Mouse (Mus musculus): ENCODE data around the gene Fam213b. TPM values are rescaled to one million over a fixed set of nuclear protein-coding genes. Genes with fewer than 3 reads are reported as not detected.

Gene Fam213b
- polyA plus RNA-seq, 1 experiment: not detected

- no peak for TF ChIP-seq GATA1 (IDR thresholded peaks at IDR 0.05; ENCODE audit: low read length)
Measured at GRCm38 (mm10) chr4:154904185-154905071, 5.5 kb upstream of the Fam213b start.

- no peak for TF ChIP-seq GATA1 (IDR thresholded peaks at IDR 0.05; ENCODE audit: low read length)
Measured at GRCm38 (mm10) chr4:154902371-154902770, 3.4 kb upstream of the Fam213b start.

- TF ChIP-seq GATA1 (IDR thresholded peaks at IDR 0.05; ENCODE audit: low read length): no peak
Measured at GRCm38 (mm10) chr4:154897676-154898465, 1.1 kb downstream of the Fam213b start.

GRCm38 (mm10) chr4:154895549-154895948, 3.4 kb downstream of the Fam213b start:
- no peak for TF ChIP-seq GATA1 (IDR thresholded peaks at IDR 0.05; ENCODE audit: low read length)

GRCm38 (mm10) chr4:154890887-154891286, 8.0 kb downstream of the Fam213b start:
- TF ChIP-seq GATA1 (IDR thresholded peaks at IDR 0.05; ENCODE audit: low read length): no peak

GRCm38 (mm10) chr4:154887593-154888250, 11.2 kb downstream of the Fam213b start:
- no peak for TF ChIP-seq GATA1 (IDR thresholded peaks at IDR 0.05; ENCODE audit: low read length)

GRCm38 (mm10) chr4:154886876-154887592, 11.9 kb downstream of the Fam213b start:
- TF ChIP-seq GATA1 (IDR thresholded peaks at IDR 0.05; ENCODE audit: low read length): no peak

GRCm38 (mm10) chr4:154885416-154885815, 13.5 kb downstream of the Fam213b start:
- no peak for TF ChIP-seq GATA1 (IDR thresholded peaks at IDR 0.05; ENCODE audit: low read length)

- no peak for TF ChIP-seq GATA1 (IDR thresholded peaks at IDR 0.05; ENCODE audit: low read length)
Measured at GRCm38 (mm10) chr4:154882014-154882659, 16.8 kb downstream of the Fam213b start.

GRCm38 (mm10) chr4:154880730-154881129, 18.2 kb downstream of the Fam213b start:
- no peak for TF ChIP-seq GATA1 (IDR thresholded peaks at IDR 0.05; ENCODE audit: low read length)

- no peak for TF ChIP-seq GATA1 (IDR thresholded peaks at IDR 0.05; ENCODE audit: low read length)
Measured at GRCm38 (mm10) chr4:154877864-154878548, 20.9 kb downstream of the Fam213b start.

GRCm38 (mm10) chr4:154873186-154873585, 25.7 kb downstream of the Fam213b start:
- no peak for TF ChIP-seq GATA1 (IDR thresholded peaks at IDR 0.05; ENCODE audit: low read length)

GRCm38 (mm10) chr4:154871757-154872251, 27.1 kb downstream of the Fam213b start:
- no peak for TF ChIP-seq GATA1 (IDR thresholded peaks at IDR 0.05; ENCODE audit: low read length)

GRCm38 (mm10) chr4:154870721-154871120, 28.2 kb downstream of the Fam213b start:
- no peak for TF ChIP-seq GATA1 (IDR thresholded peaks at IDR 0.05; ENCODE audit: low read length)

Data from G1E-ER4 (cell line).